Mouse (Mus musculus): ENCODE results near the gene 1700066M21Rik.
A peak's percentile ranks its signal among the peaks of the same experiment; 100 is the strongest.

DNA sequence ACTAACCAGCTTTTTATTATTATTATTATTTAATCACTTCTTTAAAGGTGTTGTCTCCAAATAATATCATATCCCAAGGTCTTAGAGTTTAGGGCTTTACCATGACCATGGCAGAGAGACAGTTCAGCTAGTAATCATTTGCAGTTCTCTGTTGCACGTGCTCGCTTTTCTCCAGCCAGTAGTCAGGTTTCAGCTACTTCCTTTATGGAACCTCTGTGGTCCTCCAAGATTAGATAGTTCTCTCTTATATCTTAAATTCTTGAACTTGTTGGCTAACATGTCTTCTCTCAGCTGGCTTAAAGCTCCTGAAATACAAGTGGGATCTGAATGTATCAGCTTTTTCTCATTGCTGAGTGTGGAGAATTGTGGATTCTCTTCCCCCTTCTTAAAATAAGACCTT, 31.6 kb downstream of the 1700066M21Rik start:
- no peak for TF ChIP-seq POLR2AphosphoS2 (IDR thresholded peaks at IDR 0.05; ENCODE audit: low read length)
- peak; percentile 76; the same call in 1 of the 2 replicates for TF ChIP-seq MXI1 (IDR thresholded peaks at IDR 0.05; ENCODE audit: low read depth, low read length)
- TF ChIP-seq ZKSCAN1 (IDR thresholded peaks at IDR 0.05; ENCODE audit: low read depth, low read length): no peak
- no peak for TF ChIP-seq E2F4 (IDR thresholded peaks at IDR 0.05; ENCODE audit: borderline replicate concordance, low read depth, low read length)
